Mouse (Mus musculus): Measurements from ENCODE around the gene Cd40. TPM values are rescaled to one million over a fixed set of nuclear protein-coding genes. Genes with fewer than 3 reads are reported as not detected.
A peak's percentile ranks its signal among the peaks of the same experiment; 100 is the strongest.

Cd40 gene
- total RNA-seq (2021) (1 to 10 TPM; 2.4 to 2.9 TPM), polyA plus RNA-seq (2012; rRNA removed) (3.2 and 5.3 TPM in 2 replicates)
- long read RNA-seq, partial matches to known transcripts, result 0 of 1 reads
- long read RNA-seq, other reads (novel, unspliced or antisense), result 1 of 1 reads

DNA sequence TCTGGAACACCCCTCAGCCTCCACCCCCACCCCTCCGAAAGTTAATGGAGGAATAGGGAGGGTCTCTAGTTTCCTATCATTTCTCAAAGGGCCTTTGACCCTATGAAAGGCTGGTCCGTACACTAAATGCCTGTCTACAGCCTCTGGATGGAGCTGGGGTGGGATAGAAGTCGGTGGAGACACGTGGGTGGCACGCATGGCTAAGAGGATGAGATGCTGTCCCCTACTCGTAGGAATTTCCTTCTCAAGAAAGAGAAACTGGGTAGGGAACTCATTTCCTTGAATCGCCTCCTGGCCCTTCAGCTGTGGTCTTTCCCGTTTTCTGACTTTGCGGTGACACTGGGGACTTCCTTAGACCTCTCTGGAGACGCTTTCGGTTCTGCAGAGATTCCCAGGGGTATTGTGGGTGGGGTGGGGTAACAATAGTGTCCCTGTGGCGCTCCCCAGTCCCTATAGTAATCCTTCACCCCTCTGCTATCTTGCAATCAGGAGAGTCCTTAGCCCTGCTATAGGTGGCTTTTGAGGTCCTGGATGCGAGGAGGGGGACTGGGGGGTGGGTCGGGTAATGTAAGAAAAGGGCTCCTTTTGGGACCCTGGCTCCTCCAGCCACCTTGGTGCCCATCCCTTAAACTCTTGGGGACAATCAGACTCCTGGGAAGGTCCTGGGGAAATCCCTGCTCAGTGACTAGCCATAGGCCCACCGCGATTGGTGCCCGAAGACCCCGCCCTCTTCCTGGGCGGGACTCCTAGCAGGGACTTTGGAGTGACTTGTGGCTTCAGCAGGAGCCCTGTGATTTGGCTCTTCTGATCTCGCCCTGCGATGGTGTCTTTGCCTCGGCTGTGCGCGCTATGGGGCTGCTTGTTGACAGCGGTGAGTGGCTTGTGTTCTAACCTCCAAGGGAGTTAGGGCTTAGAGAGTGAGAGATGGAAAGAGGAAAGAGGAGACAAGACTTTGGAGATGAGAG lies at the start of gene Cd40:
TSS of gene Cd40 (plus strand) at position 740 of the 965 bp plus-strand sequence.
- DNase-seq, result peak; percentile 85

GRCm38 (mm10) chr2:165006813-165007212 lies 48.6 kb upstream of the Cd40 start:
- DNase-seq, result no peak

DNA sequence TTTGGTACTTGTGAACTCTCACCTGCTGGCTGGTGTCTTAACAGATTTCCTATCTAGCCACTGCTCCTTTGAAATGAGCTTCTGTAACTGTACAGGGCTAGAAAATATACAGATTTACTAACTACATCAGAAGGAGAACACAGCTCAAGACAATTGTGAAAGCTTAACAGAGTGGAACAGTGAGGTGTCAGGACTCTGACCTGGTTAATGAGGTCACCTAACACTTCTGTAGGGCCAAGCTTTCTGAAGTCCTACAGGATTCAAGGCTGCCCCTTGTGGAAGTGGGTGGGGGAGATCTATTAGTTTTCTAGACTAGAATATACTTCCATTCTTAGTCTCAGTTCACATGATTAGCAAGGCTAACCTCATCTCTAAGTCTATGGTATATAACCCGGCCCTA lies 47.4 kb upstream of the Cd40 start:
- DNase-seq, result no peak

- no peak for DNase-seq
Observed at GRCm38 (mm10) chr2:165009161-165009560, 46.3 kb upstream of the Cd40 start.

- peak; percentile 84 for DNase-seq
Observed at GRCm38 (mm10) chr2:165009581-165009980, 45.8 kb upstream of the Cd40 start.

- peak; percentile 77 for DNase-seq
Observed at GRCm38 (mm10) chr2:165010351-165010750, 45.1 kb upstream of the Cd40 start.

GRCm38 (mm10) chr2:165014935-165015334 lies 40.5 kb upstream of the Cd40 start:
- peak; percentile 18 for DNase-seq

GRCm38 (mm10) chr2:165020490-165020889 lies 34.9 kb upstream of the Cd40 start:
- no peak for DNase-seq

DNA sequence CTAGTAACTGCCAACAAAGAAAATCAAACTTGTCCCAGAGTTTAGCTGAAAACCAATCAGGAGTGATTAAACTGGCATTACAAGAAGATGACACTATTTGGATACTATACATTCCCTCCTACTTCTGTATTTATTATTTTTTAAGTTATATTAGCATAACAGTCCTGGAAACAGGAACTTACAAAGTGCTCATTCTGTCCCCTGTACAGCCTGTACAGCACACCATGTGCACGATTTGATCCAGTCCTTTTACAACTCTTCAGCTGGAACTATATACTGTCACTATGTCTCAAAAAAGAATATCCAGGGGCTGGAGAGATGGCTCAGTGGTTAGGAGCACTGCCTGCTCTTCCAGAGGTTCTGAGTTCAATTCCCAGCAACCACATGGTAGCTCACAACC lies 28.3 kb upstream of the Cd40 start:
- no peak for DNase-seq

DNA sequence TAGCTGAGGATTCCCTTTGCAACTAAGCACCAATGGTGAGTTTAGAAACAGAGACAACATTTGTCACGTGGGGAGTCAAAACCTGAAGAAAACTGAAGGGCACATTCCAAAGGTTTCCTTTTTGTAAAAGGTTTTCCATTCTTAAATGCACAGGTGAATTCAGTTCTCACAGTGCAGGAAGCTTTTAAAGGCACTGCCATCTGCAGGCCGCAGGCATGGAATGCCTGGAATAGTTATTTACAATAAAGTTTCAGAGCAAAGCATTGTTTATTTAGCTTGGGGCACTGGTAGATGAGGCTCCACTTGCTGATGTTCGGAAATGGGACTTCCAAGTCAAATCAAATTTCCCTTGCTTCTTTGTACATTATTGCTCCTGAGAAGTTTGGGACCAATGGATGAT lies 22.9 kb upstream of the Cd40 start:
- DNase-seq, result peak; percentile 18

- no peak for DNase-seq
Observed at GRCm38 (mm10) chr2:165033306-165033705, 22.1 kb upstream of the Cd40 start.

- peak; percentile 99 for DNase-seq
Observed at GRCm38 (mm10) chr2:165034131-165035057, 21.0 kb upstream of the Cd40 start, which contains the start of gene Ncoa5. Ncoa5 (minus strand) TSS chr2:165034867.

GRCm38 (mm10) chr2:165035058-165035431 lies 20.4 kb upstream of the Cd40 start:
- no peak for DNase-seq

DNA sequence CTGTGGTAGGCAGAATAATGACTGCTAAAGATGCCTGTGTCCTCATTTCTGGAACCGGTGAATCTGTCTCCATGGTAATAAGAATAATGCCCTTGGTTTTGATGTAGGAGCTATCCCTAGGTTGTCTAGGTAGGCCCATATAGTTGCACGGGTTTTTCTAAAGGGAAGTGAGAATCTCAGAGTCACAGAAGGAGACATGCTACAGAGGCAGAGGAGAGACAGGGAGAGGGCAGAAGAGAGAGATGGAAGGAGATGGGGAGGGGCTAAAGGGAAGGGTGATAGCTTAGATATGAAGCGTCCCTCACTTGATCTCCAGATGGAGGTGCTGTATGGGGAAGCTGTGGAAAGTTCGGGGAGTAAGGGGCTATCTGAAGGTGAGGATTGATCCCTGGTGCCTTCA lies 18.0 kb upstream of the Cd40 start:
- no peak for DNase-seq

DNA sequence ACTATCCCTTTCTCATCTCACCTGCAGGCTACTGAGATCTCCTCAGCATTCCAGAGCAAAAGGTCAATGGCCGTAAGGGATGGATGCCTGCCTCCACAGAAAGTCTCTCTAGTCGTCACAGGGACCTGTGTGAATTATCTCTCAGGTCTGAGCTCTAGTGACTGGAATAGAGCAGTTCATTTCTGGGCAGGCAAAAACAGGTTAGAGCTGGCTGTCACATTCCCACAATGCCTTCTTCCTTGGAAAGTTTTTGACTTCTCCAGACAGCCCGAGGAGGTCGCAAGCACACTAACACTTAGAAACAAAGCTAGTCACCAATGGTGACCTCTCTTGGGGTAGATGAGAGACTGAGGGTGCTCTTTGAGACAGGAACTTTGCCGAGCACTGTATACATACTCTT lies 13.3 kb upstream of the Cd40 start:
- DNase-seq, result no peak

DNA sequence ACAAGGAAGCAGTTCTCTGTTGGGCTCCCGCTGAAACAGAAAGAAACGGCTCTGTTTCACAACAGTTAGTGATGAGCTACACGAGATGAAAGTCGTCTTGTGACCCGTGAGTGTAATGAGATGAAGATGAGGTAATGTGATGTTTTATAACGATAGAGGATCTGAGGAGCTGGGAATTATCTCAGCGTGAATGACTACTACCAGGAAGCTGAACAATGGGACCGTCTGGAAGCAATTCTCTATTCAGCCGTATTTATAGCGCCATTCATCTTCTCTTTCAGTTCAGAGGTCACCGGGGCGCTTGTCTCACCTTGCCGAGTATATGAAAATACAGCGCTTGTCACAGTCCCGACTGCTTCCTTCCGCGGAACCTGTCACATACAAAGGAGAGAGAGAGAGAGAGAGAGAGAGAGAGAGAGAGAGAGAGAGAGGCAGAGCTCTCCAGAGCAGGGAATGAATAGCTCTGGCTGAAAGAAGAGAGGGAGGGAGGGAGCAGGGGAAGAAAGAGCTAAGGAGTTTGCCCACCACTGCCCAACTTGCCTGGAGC lies 12.3 kb upstream of the Cd40 start:
- DNase-seq, result no peak

DNA sequence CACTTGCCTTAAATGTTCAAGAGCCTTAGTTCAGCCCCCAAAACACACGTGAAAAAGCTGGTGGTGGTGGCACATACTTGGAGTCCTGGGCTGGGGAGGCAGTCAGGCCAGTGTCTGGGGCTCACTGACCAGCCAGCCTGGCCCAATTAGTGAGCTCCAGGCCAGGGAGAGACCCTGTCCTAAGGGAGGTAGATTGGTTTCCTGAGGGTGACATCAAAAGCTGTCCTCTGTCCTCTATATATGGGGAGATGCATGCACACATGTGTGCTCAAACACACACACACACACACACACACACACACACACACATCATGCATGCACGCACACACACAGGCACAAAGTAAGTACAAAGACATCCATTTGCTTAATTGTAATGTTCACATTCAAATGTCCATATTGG lies 11.7 kb upstream of the Cd40 start:
- no peak for DNase-seq

GRCm38 (mm10) chr2:165049044-165049443 lies 6.4 kb upstream of the Cd40 start:
- no peak for DNase-seq

DNA sequence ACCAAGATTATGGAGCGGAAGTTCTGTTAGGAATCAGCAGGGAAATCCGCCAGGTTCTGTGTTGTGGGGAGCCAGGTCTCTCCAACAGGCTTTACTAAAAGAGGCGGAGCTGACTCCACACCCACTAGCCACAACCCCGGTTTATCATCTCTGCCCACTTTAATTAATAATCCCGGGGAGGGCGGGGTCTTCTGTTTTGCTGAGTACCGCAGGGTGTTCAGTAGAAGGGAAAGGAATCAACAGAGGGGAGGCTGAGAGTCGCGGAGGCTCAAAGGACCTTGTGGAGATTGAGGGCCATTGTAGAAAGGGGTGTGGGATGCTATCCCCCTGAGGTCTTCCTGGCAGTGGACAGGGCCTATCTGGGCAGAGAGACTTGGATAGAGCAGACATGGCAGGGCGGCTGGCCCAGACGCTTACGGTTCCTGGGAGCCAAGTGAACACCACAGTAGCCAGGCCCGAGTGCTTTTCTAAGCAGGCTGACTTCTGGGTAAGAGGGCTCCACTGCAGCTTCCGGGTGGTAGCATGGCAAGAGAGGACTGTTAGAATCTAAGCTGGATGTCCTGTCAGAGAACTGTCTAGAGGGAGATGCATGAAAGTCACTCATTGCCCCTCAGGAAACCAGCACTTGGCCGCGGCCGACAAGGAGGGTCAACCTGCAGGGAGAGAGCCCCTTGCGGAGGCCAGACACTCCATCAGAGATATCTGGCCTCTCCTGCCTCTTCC lies 4.4 kb upstream of the Cd40 start:
- no peak for DNase-seq

DNA sequence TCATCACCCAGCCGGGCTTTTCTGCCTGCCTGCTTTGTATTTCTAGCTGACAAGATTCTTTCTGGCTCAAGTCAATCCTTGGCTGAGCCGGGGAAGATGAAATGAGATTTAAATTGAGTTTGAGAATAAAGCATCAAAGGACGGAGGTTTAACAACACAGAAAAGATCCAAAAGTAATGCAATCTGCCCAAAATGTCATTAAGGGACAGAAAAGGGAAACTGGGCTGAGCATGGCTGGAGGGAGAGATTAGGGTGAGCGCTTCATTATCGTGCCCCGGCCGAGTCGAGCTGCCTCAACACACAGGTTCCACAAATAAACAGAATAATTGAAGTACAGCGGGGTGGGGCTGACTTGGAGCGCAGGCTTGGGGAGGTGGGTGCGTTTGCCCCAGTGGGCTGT lies 3.9 kb upstream of the Cd40 start:
- DNase-seq, result no peak

GRCm38 (mm10) chr2:165055905-165056304 lies 478 bp downstream of the Cd40 start:
- DNase-seq, result peak; percentile 18

All from adrenal gland, adult 2 months (tissue).